Mouse (Mus musculus) thymus, postnatal 10 days (tissue): Measurements from ENCODE around the gene Inf2.
A peak's percentile ranks its signal among the peaks of the same experiment; 100 is the strongest.

Source experiments
- DNase-seq, 2 experiments: peaks; one replicate each; pipeline ENCODE4 v3.0.0; 2021; ENCODE audit warnings: low spot score in 2 of 2

Gene Inf2

GRCm38 (mm10) chr12:112570160-112570559 lies 18.4 kb upstream of the Inf2 start:
- DNase-seq = no peak

DNA sequence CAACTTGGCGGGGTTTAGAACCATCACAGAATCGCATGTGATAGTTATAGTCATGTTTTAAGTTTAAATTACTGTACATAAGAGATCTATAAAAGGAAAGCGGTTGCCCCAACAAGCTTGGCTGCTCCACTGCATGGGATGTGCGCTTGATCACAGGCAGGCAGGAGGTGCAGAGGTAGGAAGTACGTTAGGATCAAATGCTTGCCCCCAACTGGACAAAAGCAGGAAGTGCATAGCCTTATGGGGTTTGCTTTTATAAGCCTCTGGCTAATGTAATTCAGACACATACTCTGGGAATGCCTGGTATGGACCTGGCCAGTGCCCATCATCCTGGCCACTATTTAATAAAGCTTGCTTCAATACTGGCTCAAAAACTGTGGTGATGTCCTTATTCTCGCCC lies 17.5 kb upstream of the Inf2 start:
- no peak for DNase-seq

DNA sequence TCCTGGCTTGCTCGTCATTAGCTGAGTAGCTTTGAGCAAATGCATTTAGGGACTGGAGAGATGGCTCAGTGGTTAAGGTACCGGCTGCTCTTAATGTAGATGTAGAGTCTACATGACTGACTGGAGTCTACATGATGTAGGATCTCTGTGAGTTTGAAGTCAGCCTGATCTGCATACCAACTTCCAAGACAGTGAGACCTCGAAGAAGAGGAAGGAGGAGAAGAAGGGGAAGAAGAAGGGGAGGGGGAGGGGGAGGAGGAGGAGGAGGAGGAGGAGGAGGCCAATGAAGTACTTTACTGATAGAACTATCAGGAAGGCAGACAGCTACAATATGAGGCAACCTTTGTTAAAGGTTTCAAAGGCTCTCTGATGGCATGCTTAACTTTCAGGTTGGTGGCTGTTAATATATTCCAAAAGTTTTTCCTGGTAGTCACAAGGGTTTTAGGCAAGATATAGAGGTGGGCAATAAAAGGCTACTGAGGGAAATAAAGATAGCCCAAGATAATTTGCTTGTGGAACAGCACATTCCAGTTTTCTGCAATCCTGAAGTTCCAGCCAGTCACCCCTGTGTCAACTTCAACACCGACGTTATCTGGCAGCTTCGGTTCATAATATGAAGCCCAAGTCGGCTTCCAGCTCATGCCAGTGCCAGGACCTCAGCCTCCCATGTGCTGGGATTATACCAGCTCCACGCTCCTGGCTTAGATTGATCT lies 13.2 kb upstream of the Inf2 start:
- DNase-seq = no peak

DNA sequence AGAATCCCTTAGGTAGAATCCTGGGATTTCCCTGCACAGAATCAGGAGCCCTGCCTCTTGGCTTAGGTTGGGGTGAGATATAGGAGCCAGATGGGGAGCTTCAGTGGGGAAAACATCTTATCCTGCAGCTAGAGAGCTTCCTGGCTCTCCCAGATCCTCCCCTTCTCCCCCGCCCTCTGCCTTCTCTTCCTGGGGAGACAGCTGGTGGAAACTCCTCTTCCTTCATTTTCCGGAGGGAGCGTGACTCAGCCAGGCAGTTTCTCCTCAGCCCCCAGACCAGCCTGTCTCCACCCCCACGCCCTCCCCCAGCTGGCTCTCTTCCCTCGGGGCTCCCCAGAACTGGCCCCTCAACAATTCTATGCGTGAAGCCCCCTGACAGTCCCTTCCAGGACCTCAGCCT lies 12.2 kb upstream of the Inf2 start:
- DNase-seq = no peak

GRCm38 (mm10) chr12:112576749-112577148 lies 11.8 kb upstream of the Inf2 start:
- DNase-seq = no peak

DNA sequence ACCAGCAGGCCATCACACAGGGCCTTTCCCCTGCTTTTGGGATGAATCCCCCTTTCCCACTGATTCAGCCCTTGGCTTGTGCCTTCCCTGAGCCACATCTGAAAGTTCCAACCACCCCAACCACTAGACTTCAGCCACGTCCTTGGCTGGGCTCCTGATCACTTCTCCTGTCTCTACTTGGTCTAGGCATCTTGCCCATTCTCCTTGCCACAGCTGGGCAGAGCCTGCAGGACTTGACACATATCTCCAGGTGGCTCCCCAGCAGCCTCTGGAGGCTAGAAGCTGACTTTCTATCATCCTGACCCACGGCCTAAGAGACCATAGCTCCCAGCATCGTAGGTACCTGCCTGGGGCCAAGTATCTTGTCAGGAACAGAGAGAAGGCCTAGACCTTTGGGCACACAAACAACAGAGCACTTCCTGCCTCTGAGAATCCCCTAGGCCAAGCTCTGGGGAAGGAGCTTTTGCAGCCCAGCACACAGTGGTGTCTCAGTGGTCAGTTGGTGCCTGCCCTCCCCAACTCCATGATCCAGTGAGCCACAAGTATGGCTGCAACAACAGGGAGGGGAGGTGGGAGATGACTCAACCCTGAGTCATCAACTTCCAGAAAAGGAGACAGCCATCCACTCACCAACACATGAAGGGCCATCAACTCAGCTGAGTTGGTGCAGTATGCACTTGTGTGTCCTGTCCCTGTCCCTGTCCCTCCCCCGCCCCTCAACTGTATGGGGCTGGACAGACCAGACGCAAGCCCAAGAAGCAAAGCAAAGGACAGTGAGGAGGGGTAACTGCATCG lies 10.1 kb upstream of the Inf2 start:
- DNase-seq = no peak

DNA sequence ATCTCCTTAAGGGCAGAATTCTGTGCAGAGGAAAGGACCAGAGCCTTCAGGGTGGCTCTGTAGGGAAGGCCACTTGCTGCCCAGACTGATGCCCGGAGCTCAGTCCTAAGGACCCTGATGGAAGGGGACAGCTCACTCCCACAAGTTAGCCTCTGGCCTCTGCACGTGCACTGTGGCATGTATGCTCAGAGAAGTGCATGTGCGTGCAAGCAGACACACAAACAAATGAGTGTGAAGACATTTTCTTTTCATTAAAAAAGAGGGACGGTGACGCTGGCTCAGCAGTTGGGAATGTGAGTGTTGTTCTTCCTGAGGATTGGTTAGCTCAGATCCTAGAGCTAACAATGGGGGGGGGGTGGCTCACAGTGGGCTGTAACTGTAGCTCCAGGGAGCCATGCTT lies 9.2 kb upstream of the Inf2 start:
- DNase-seq = no peak

DNA sequence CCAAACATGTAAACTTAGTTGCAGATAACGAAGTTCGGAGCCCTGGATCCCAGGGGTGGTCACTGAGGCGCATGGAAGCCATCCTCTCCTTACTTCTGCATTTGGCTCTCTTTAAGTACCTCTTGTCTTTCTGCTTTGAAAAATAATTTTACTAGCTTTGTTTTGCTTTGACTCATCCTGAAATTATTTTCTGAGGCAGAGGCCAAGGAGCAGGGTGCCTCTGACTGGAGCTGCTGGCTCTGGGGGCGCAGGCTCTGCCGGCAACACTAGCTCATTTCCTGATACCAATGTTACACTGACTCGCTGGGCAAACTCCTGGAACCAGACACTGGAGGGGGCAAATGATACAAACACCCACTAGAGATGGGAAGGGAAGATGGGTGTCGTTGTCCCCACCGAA lies 8.7 kb upstream of the Inf2 start:
- no peak for DNase-seq

- no peak for DNase-seq
Measured at GRCm38 (mm10) chr12:112581113-112581512, 7.5 kb upstream of the Inf2 start.

DNA sequence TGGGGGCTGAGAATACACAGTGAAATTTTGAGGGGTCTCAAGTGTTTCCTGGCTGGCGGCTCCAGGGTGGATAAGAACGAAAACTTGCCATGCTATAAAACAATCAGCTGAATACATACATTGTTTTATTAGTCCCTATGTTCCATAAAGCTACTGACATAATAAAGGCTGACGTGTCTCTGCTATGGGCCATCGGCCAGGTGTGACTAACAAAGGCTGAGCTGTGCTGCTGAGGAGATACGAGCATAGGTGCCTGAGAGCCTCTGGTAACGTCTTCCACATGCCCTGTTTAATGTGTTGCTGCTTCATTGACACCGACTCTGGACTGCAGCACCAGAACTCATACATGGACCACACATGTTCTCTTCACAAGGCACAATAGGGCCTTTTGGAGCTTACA lies 3.6 kb upstream of the Inf2 start:
- DNase-seq = no peak

- DNase-seq = no peak
Measured at GRCm38 (mm10) chr12:112585924-112586538, 2.6 kb upstream of the Inf2 start.

- no peak for DNase-seq
Measured at GRCm38 (mm10) chr12:112587125-112588124, 1.2 kb upstream of the Inf2 start.

DNA sequence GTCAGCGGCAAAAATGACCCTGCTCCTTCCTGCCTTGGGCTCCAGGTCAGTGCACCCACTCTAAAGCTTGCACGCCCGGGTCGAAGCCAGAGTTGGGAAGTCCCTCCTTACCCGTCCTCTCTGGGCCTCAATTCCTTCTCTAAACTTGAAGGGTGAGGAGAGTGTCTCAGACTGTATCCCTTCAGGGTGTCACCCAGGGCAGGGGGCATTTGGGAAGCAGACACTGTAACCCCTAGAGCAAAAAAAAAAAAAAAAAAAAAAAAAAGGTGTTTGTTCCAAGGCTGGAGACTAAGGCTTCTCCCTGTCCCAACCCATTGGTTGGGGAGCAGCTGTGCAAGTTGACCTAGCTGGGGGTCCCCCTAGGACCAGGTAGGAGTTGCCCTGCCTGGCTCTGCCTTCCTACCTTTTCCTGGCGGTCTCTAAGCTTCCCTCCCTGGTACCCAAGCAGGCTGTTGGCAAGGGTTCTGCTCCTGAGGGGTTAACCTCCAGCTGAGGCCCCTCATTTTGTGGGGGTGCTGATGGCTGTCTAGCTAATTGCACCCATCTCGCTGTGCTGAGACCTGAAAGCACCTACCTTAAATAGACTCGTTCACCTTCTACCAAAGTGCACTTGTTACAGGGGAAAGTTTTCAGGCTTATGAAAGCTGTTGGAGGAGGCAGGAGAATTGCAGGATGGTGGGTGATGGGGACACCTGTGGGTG lies 1.1 kb downstream of the Inf2 start:
- no peak for DNase-seq

- no peak for DNase-seq
Measured at GRCm38 (mm10) chr12:112590566-112591239, 2.1 kb downstream of the Inf2 start.

DNA sequence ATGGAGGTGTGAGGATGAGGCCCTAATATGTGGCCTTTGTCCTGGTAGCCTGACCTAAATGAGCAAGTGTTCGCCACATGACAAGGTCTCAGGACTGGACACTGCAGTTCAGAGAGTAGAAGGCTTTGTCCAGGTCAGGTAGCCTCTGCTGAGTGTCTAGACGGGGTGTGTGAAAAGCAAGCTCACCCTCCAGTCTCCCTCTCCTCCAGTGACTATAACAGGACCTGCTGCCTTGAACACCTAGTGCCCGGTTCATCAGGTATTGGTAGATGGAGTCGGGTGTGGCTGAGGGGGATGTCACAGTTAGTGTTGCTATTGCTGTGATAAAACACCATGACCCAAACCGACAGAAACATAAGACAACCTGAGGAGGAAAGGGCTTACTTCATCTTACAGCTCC lies 2.7 kb downstream of the Inf2 start:
- DNase-seq = no peak

DNA sequence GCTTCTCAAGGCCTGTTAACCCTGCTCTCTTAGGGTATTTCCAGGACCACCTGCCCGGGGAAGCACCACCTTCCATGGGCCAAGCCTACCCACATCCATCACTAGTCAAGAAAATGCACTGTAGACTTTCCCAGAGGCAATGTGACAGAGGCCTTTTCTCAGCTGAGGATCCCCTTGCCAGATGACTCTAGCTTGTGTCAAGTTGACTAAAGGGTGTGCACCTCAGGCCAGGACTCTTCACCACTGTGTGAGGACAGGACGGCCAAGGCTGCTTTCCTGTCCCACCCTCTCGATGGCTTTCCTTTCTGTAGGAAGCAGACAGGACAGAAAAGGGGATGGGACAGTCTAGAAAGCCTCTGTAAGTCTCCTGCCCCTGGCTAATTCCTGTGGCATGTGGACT lies 3.1 kb downstream of the Inf2 start:
- no peak for DNase-seq

GRCm38 (mm10) chr12:112592985-112593734 lies 4.6 kb downstream of the Inf2 start:
- no peak for DNase-seq

GRCm38 (mm10) chr12:112593951-112594915 lies 5.6 kb downstream of the Inf2 start:
- peak in 1 of 2 experiments; percentile 14 for DNase-seq

DNA sequence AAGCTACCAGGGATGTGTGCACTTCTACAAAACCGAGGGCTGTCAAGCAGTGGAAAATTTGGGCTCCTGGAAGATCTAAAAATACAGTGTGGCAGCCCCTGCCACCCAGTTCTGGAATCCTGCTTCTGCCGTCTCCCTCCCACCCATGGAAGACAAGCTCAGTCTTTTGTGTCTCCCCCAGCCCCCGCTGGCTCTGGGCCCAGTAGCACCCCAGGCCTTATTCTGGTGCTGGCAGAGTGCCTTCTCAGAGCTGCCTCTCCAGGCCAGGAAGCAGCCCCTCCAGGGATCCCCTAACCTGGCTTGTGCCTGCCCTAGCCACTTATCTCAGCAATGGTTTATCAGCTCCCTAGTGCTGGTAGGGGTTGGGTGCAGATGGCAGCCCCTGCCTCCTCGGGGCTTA lies 6.4 kb downstream of the Inf2 start:
- no peak for DNase-seq
